Mouse (Mus musculus): ENCODE measurements at regions not wholly inside any gene's neighbourhood (a gene's known extent, or its start where the extent isn't known, plus 50 kb on each side); places are given as distances from the start of the nearest gene placed in this dataset.
"Not testable (repeated sequence)": the region's sequence is repeated elsewhere in the genome, so short reads cannot be mapped to it uniquely, and the experiment has no call there.

GRCm38 (mm10) chr14:8867641-8868040, 201.6 kb upstream of the 4930452B06Rik start:
- no peak overlapping the region for H3K4me3 ChIP-seq (ENCODE audit: control insufficient read depth, low read depth, low read length)
- no peak for TF ChIP-seq POLR2A (IDR thresholded peaks at IDR 0.05; ENCODE audit: control insufficient read depth, low read depth, low read length)
- no peak for TF ChIP-seq CTCF (IDR thresholded peaks at IDR 0.05; ENCODE audit: control insufficient read depth, insufficient read depth, insufficient replicate concordance, low read depth, low read length)
- H3K27me3 ChIP-seq (ENCODE audit: control insufficient read depth, insufficient read depth, low read length): no peaks in the 10 kb centered on the region
- H3K4me1 ChIP-seq (ENCODE audit: control insufficient read depth, insufficient read depth, low read length): no peaks in the 10 kb centered on the region
- H3K27ac ChIP-seq (ENCODE audit: control insufficient read depth, insufficient read depth, low read depth, low read length): no peak overlapping the region
- H3K36me3 ChIP-seq (ENCODE audit: control insufficient read depth, insufficient read depth, low read length): no peaks in the 10 kb centered on the region

DNA sequence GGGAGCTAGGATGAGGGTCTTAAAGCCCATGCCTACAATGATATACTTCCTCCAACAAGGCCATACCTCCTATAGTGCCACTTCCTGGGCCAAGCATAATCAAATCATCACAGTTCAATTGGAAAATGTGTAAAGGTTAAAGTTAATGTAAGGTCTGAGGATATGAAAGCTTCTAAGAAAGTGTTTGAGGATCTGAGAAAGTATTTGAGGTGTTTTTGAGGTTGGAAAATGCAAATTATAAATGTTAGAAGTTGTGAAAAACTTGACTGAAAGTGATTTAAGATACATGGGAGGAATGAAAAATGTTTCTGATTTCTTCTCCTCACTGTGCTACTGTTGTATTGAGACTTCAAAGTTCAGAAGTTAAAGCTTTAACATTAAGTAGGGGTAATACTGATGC, 185.5 kb upstream of the 4930452B06Rik start:
- no peaks in the 10 kb centered on the region for H3K27me3 ChIP-seq (ENCODE audit: control insufficient read depth, insufficient read depth, low read length)
- H3K4me1 ChIP-seq (ENCODE audit: control insufficient read depth, insufficient read depth, low read length): no peaks in the 10 kb centered on the region
- no peaks in the 10 kb centered on the region for H3K36me3 ChIP-seq (ENCODE audit: control insufficient read depth, insufficient read depth, low read length)
- no peak for TF ChIP-seq POLR2A (IDR thresholded peaks at IDR 0.05; ENCODE audit: control insufficient read depth, low read depth, low read length)
- no peak for TF ChIP-seq CTCF (IDR thresholded peaks at IDR 0.05; ENCODE audit: control insufficient read depth, insufficient read depth, insufficient replicate concordance, low read depth, low read length)
- no peak overlapping the region for H3K4me3 ChIP-seq (ENCODE audit: control insufficient read depth, low read depth, low read length)
- H3K27ac ChIP-seq (ENCODE audit: control insufficient read depth, insufficient read depth, low read depth, low read length): no peak overlapping the region

GRCm38 (mm10) chr14:8850208-8850607, 184.2 kb upstream of the 4930452B06Rik start:
- H3K4me1 ChIP-seq (ENCODE audit: control insufficient read depth, insufficient read depth, low read length): no peaks in the 10 kb centered on the region
- TF ChIP-seq CTCF (IDR thresholded peaks at IDR 0.05; ENCODE audit: control insufficient read depth, insufficient read depth, insufficient replicate concordance, low read depth, low read length) (no peak), POLR2A (IDR thresholded peaks at IDR 0.05; ENCODE audit: control insufficient read depth, low read depth, low read length) (no peak)
- no peak overlapping the region for H3K27ac ChIP-seq (ENCODE audit: control insufficient read depth, insufficient read depth, low read depth, low read length)
- no peaks in the 10 kb centered on the region for H3K27me3 ChIP-seq (ENCODE audit: control insufficient read depth, insufficient read depth, low read length)
- H3K4me3 ChIP-seq (ENCODE audit: control insufficient read depth, low read depth, low read length): no peak overlapping the region
- no peaks in the 10 kb centered on the region for H3K36me3 ChIP-seq (ENCODE audit: control insufficient read depth, insufficient read depth, low read length)

DNA sequence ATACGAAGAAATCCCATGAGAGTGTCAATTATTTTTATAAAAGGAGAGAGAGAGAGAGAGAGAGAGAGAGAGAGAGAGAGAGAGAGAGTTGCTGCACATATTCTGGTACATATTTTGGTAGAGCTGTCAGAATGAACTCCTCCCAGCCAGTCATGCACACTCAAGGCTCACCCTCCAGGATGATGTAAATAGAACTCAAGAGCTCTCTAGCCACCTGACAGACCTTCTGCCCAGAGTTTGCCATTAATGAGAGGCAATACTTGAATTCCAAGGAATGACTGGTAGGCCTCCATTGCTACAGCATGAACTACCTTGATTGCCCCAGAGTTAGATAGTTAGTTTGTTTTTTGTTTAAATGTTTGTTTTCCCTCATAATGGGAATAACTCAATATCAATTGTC, 167.5 kb upstream of the 4930452B06Rik start:
- H3K4me1 ChIP-seq (ENCODE audit: control insufficient read depth, insufficient read depth, low read length): no peaks in the 10 kb centered on the region
- no peaks in the 10 kb centered on the region for H3K27me3 ChIP-seq (ENCODE audit: control insufficient read depth, insufficient read depth, low read length)
- H3K4me3 ChIP-seq (ENCODE audit: control insufficient read depth, low read depth, low read length): no peak overlapping the region
- TF ChIP-seq POLR2A (IDR thresholded peaks at IDR 0.05; ENCODE audit: control insufficient read depth, low read depth, low read length) (no peak), CTCF (IDR thresholded peaks at IDR 0.05; ENCODE audit: control insufficient read depth, insufficient read depth, insufficient replicate concordance, low read depth, low read length) (no peak)
- no peaks in the 10 kb centered on the region for H3K36me3 ChIP-seq (ENCODE audit: control insufficient read depth, insufficient read depth, low read length)
- H3K27ac ChIP-seq (ENCODE audit: control insufficient read depth, insufficient read depth, low read depth, low read length): no peak overlapping the region

GRCm38 (mm10) chr14:8800217-8800616, 134.2 kb upstream of the 4930452B06Rik start:
- not testable (repeated sequence) for H3K36me3 ChIP-seq (ENCODE audit: control insufficient read depth, insufficient read depth, low read length); H3K27me3 ChIP-seq (ENCODE audit: control insufficient read depth, insufficient read depth, low read length); H3K27ac ChIP-seq (ENCODE audit: control insufficient read depth, insufficient read depth, low read depth, low read length); H3K4me1 ChIP-seq (ENCODE audit: control insufficient read depth, insufficient read depth, low read length)
- H3K4me3 ChIP-seq (ENCODE audit: control insufficient read depth, low read depth, low read length): peak overlapping the region; percentile 25

DNA sequence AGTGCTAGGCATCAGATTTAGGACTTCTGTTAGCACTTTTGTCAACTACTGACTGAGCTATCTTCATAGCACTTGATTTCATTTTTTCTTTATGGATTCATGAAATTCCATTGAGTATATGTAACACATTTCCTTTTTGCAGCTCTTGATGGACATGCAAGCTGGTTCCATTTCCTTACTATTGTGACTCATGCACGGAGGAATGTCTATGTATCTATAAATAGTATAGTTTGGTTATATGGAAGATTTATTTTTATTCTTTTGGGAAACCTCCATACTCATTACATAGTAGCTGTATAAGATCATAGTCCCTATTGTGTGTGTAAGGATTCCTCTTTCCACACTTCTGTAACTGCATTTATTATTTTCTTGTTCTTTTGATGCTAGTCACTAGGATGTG, 123.3 kb upstream of the 4930452B06Rik start:
- Histone ChIP-seq H3K4me1 (ENCODE audit: control insufficient read depth, insufficient read depth, low read length) (no peaks in the 10 kb centered on the region), H3K36me3 (ENCODE audit: control insufficient read depth, insufficient read depth, low read length) (no peaks in the 10 kb centered on the region)

DNA sequence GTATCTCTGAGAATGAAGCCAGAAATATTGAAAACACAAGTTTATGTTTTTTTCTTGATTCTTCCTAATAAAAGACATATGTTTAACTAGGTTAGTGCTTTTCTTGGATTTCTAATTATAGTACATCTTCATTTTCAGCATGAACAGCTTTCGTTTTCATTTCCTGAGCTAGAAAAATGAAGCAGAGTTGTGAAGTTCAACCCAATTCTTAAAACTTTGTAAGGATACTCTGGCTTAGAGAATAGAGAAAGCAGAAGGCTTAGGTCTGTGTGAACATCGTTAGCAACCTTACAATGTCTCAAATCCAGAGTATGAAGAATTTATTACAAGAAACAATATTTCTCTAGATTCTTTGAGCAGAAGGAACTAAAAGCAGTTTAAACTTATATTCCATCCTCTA, 94.5 kb upstream of the 4930452B06Rik start:
- Histone ChIP-seq H3K27ac (ENCODE audit: control insufficient read depth, insufficient read depth, low read depth, low read length) (no peak overlapping the region), H3K27me3 (ENCODE audit: control insufficient read depth, insufficient read depth, low read length) (no peaks in the 10 kb centered on the region), H3K4me3 (ENCODE audit: control insufficient read depth, low read depth, low read length) (no peak overlapping the region), H3K4me1 (ENCODE audit: control insufficient read depth, insufficient read depth, low read length) (no peaks in the 10 kb centered on the region), H3K36me3 (ENCODE audit: control insufficient read depth, insufficient read depth, low read length) (no peaks in the 10 kb centered on the region)
- no peak for TF ChIP-seq POLR2A (IDR thresholded peaks at IDR 0.05; ENCODE audit: control insufficient read depth, low read depth, low read length)
- no peak for TF ChIP-seq CTCF (IDR thresholded peaks at IDR 0.05; ENCODE audit: control insufficient read depth, insufficient read depth, insufficient replicate concordance, low read depth, low read length)

More for the DNA sequence above, 123.3 kb upstream of the 4930452B06Rik start:
- Histone ChIP-seq H3K4me3 (ENCODE audit: control insufficient read depth, low read depth, low read length) (no peak overlapping the region), H3K27me3 (ENCODE audit: control insufficient read depth, insufficient read depth, low read length) (no peaks in the 10 kb centered on the region), H3K27ac (ENCODE audit: control insufficient read depth, insufficient read depth, low read depth, low read length) (no peak overlapping the region)
- no peak for TF ChIP-seq POLR2A (IDR thresholded peaks at IDR 0.05; ENCODE audit: control insufficient read depth, low read depth, low read length)
- no peak for TF ChIP-seq CTCF (IDR thresholded peaks at IDR 0.05; ENCODE audit: control insufficient read depth, insufficient read depth, insufficient replicate concordance, low read depth, low read length)

DNA sequence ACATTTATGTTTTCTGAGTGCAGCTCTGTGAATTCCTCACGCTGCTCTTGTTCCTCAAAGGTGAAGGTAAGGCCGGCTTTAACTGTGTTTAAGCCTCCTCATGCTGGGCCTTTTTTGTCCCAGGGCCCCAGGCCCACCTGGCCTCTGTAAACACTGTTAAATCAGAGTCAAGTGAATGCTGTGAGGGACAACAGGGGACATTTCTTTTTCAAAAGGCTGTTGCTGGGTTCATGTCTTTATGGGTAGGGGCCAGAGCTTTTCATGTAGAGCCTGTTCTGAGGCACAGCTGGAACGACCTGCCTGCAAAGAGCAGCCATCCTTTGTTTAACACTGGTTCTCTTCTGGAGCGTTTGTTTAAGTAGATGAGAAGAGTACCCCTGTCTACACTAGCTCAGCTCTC, 70.8 kb upstream of the 4930452B06Rik start:
- no peak for TF ChIP-seq POLR2A (IDR thresholded peaks at IDR 0.05; ENCODE audit: control insufficient read depth, low read depth, low read length)
- no peak for TF ChIP-seq CTCF (IDR thresholded peaks at IDR 0.05; ENCODE audit: control insufficient read depth, insufficient read depth, insufficient replicate concordance, low read depth, low read length)
- Histone ChIP-seq H3K36me3 (ENCODE audit: control insufficient read depth, insufficient read depth, low read length) (no peaks in the 10 kb centered on the region), H3K4me3 (ENCODE audit: control insufficient read depth, low read depth, low read length) (no peak overlapping the region), H3K27me3 (ENCODE audit: control insufficient read depth, insufficient read depth, low read length) (no peaks in the 10 kb centered on the region), H3K27ac (ENCODE audit: control insufficient read depth, insufficient read depth, low read depth, low read length) (no peak overlapping the region), H3K4me1 (ENCODE audit: control insufficient read depth, insufficient read depth, low read length) (no peaks in the 10 kb centered on the region)

All from testis, adult 2 months (tissue).